Mouse (Mus musculus) adrenal gland, adult 2 months (tissue): ENCODE results near the gene Uts2. TPM values are rescaled to one million over a fixed set of nuclear protein-coding genes. Genes with fewer than 3 reads are reported as not detected.
"Not testable (repeated sequence)": the region's sequence is repeated elsewhere in the genome, so short reads cannot be mapped to it uniquely, and the experiment has no call there.

Source experiments
- DNase-seq: peaks from one replicate; pipeline ENCODE4 v3.0.0; 2021
- polyA plus RNA-seq: library from polyadenylated mRNA; depleted of rRNA; stranded (reverse); fragments of >200 nt; gene quantifications from 2 replicates; pipeline ENCODE4 v1.2.3, GENCODE M21; 2012; rRNA removed
- total RNA-seq, 2 experiments: library from RNA; stranded (reverse); gene quantifications; 2 replicates each; pipeline ENCODE4 v1.2.3; 2021

Gene Uts2
- total and polyA plus RNA-seq, 3 experiments: not detected

- no peak for DNase-seq
These were observed 19.0 kb downstream of the Uts2 start for GRCm38 (mm10) chr4:151015946-151016345.

GRCm38 (mm10) chr4:151017356-151017755, 20.5 kb downstream of the Uts2 start:
- not testable (repeated sequence) for DNase-seq

GRCm38 (mm10) chr4:151024152-151024551, 27.3 kb downstream of the Uts2 start:
- DNase-seq: no peak

- peak; percentile 10 for DNase-seq
These were observed 30.1 kb downstream of the Uts2 start for GRCm38 (mm10) chr4:151027001-151027400.

- DNase-seq: no peak
These were observed 39.6 kb downstream of the Uts2 start for GRCm38 (mm10) chr4:151036521-151036920.

GRCm38 (mm10) chr4:151037800-151038199, 40.9 kb downstream of the Uts2 start:
- no peak for DNase-seq

- no peak for DNase-seq
These were observed 44.6 kb downstream of the Uts2 start for GRCm38 (mm10) chr4:151041506-151041905.

GRCm38 (mm10) chr4:151043281-151043680, 46.4 kb downstream of the Uts2 start:
- DNase-seq: peak; percentile 25

GRCm38 (mm10) chr4:151044037-151044943, 47.4 kb downstream of the Uts2 start, which contains the start of gene Per3:
Gene Per3, minus strand, starts transcription at chr4:151044665.
- DNase-seq: peak; percentile 99

- DNase-seq: no peak
These were observed 48.2 kb downstream of the Uts2 start for GRCm38 (mm10) chr4:151044944-151045570.

GRCm38 (mm10) chr4:151046524-151046923, 49.6 kb downstream of the Uts2 start:
- no peak for DNase-seq

- DNase-seq: no peak
These were observed 54.3 kb downstream of the Uts2 start for GRCm38 (mm10) chr4:151051162-151051561.

Other genes starting within 250 kb of the Uts2 start
- gene Errfi1, start 143.2 kb upstream of the Uts2 start, total RNA-seq: 10 to 100 TPM; 41.7 to 49.8 TPM
- 12.1 and 12.6 TPM in 2 replicates for gene Errfi1, start 143.2 kb upstream of the Uts2 start, polyA plus RNA-seq
- 100 to 1,000 TPM; 274 to 292 TPM for gene Park7, start 82.7 kb upstream of the Uts2 start, total RNA-seq
- 73.0 and 78.6 TPM in 2 replicates for gene Park7, start 82.7 kb upstream of the Uts2 start, polyA plus RNA-seq
- gene Tnfrsf9, start 82.5 kb upstream of the Uts2 start, total RNA-seq: under 1 TPM in 1 of 2 experiments, not detected in 1; 0.45 TPM
- 0.10 TPM in 1 of 2 replicates, not detected in the other for gene Tnfrsf9, start 82.5 kb upstream of the Uts2 start, polyA plus RNA-seq
- gene Per3, start 47.6 kb downstream of the Uts2 start, total RNA-seq: 10 to 100 TPM in 1 of 2 experiments, 1 to 10 TPM in 1; 5.0 to 15.2 TPM
- 13.6 and 22.6 TPM in 2 replicates for gene Per3, start 47.6 kb downstream of the Uts2 start, polyA plus RNA-seq
- gene Vamp3, start 60.9 kb downstream of the Uts2 start, total RNA-seq: 10 to 100 TPM; 63.6 to 67.0 TPM
- gene Vamp3, start 60.9 kb downstream of the Uts2 start, polyA plus RNA-seq: 11.4 and 12.7 TPM in 2 replicates
- not detected for gene Gm13090, start 92.5 kb downstream of the Uts2 start, total RNA-seq
- gene Gm13090, start 92.5 kb downstream of the Uts2 start, polyA plus RNA-seq: not detected in 2 replicates